Mouse (Mus musculus) embryonic facial prominence, embryonic 13.5 days (tissue): ENCODE results near the gene Ankrd27. TPM values are rescaled to one million over a fixed set of nuclear protein-coding genes. Genes with fewer than 3 reads are reported as not detected.

Experiments used
- ATAC-seq: fragments of 200-750 bp; cut with Nextera tagmentation; 2 replicates; pipeline ENCODE4 v1.8.0; 2017; ENCODE audit warnings: low read depth; ENCODE audit not compliant: insufficient number of reproducible peaks, insufficient read depth, low FRiP score, low TSS enrichment
- H3K27ac ChIP-seq: fragments of 300-500 bp; sonication (generic); 2 replicates; pipeline ENCODE4 v1.5.1; 2015; ENCODE audit warnings: moderate library complexity, mild to moderate bottlenecking, inconsistent platforms
- H3K27me3 ChIP-seq: fragments of 300-500 bp; sonication (generic); 2 replicates; pipeline ENCODE4 v1.6.1; 2015; ENCODE audit warnings: mild to moderate bottlenecking, inconsistent platforms
- H3K36me3 ChIP-seq: fragments of 300-500 bp; sonication (generic); 2 replicates; pipeline ENCODE4 v1.6.1; 2015; ENCODE audit warnings: mild to moderate bottlenecking, inconsistent platforms
- H3K4me1 ChIP-seq: fragments of 300-500 bp; sonication (generic); 2 replicates; pipeline ENCODE4 v1.6.1; 2015; ENCODE audit warnings: inconsistent platforms
- H3K4me2 ChIP-seq: fragments of 300-500 bp; sonication (generic); 2 replicates; pipeline ENCODE4 v1.6.1; 2015; ENCODE audit warnings: moderate library complexity, mild to moderate bottlenecking, inconsistent platforms
- H3K4me3 ChIP-seq: fragments of 300-500 bp; sonication (generic); 2 replicates; pipeline ENCODE4 v1.5.1; 2015; ENCODE audit warnings: mild to moderate bottlenecking, inconsistent platforms
- H3K9ac ChIP-seq: fragments of 300-500 bp; sonication (generic); 2 replicates; pipeline ENCODE4 v1.6.1; 2015; ENCODE audit warnings: mild to moderate bottlenecking, inconsistent platforms
- H3K9me3 ChIP-seq: fragments of 300-500 bp; sonication (generic); 2 replicates; pipeline ENCODE4 v1.6.1; 2016; ENCODE audit warnings: inconsistent platforms
- WGBS: fragments of 180-500 bp; shearing (Covaris S2); methylation state at CpG from one replicate; pipeline ENCODE4 v1.1.7; 2015; ENCODE audit warnings: mixed read lengths; 5-methylcytosine and 5-hydroxymethylcytosine counted together
- polyA plus RNA-seq: library from polyadenylated mRNA; unstranded; fragments of >200 nt; fragmentation: Nextera tagmentation; extraction: Ambion mirVana; gene quantifications from 2 replicates; pipeline ENCODE4 v1.2.1, GENCODE M21; 2015

Gene Ankrd27
- polyA plus RNA-seq, 1 experiment from 2014 or later, result 39.0 TPM

DNA sequence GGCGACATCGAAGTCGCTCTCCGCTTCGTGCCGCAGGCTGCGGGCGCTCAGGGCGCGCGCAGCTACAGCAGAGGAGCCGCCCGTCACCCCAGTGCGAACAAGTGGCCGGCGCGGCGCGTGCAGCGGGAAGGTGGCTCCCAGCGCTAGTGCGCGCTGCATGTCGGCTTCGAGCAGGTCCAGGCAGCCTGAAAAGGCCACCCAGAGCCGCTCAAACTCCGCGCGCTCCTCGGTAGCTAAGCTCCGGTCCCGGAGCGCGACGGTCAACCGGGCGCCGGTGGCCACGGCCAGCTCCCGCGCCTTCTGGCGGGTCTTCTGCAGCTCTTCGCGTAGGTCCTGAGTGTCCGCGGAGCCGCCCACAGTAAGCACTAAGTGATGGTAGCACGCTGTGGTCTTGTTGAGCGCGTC is 1.3 kb upstream of the Ankrd27 start:
- H3K4me1 ChIP-seq, result peaks cover 39% of the 10 kb centered on the region
- no peak overlapping the region for H3K27ac ChIP-seq
- H3K36me3 ChIP-seq, result no peaks in the 10 kb centered on the region
- under 1% methylated on average over 50 of the region's 50 CpGs for WGBS
- H3K9me3 ChIP-seq, result no peaks in the 10 kb centered on the region
- ATAC-seq, result no peak
- H3K4me2 ChIP-seq, result peak overlapping the region; percentile 100
- H3K4me3 ChIP-seq, result peak overlapping the region; percentile 69
- peak overlapping the region; percentile 69 for H3K9ac ChIP-seq
- H3K27me3 ChIP-seq, result peaks cover 40% of the 10 kb centered on the region

- H3K4me2 ChIP-seq, result peak within 1 kb of the TSS; percentile 100
- ATAC-seq, result peak; percentile 52
- peaks cover 40% of the 10 kb centered on the region for H3K27me3 ChIP-seq
- peak within 1 kb of the TSS; percentile 69 for H3K4me3 ChIP-seq
- under 1% methylated on average over 45 of the region's 45 CpGs for WGBS
- peaks cover 44% of the 10 kb centered on the region for H3K4me1 ChIP-seq
- H3K36me3 ChIP-seq, result no peaks in the 10 kb centered on the region
- peak within 1 kb of the TSS; percentile 82 for H3K9ac ChIP-seq
- no peaks in the 10 kb centered on the region for H3K9me3 ChIP-seq
- peak within 1 kb of the TSS; percentile 60 for H3K27ac ChIP-seq
These were observed 621 bp upstream of the Ankrd27 start, which contains the start of gene Rgs9bp for GRCm38 (mm10) chr7:35585191-35586054. TSS of gene Rgs9bp (minus strand) at chr7:35585582.

DNA sequence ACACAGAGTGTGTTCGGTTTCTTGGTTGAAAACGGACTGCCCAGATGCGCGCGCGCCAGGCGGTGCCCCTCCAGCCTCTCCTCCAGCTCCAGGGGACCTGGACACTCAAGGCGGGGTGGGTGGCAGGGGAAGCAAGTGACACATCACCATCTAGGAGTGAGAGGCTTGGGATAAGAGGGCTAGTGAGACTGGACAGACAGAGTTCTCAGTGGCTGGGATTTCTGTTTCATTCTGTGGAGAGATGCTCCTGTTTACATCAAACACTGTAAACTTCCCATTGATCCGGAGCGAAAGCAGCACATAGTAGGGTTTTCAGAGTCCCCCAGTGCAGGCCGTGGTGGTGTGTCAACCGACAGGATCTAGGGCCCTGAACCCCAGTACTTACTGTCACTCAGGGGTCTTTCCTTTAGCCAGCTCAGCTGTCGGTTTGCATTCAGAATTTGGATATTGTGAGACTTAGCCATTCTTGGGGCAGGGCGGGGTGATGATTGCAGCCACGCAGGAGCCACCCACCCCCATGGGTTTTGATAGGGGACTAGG is 932 bp downstream of the Ankrd27 start:
- Histone ChIP-seq H3K36me3 (peaks cover 5% of the 10 kb centered on the region), H3K9ac (peak overlapping the region; percentile 82), H3K27me3 (peaks cover 34% of the 10 kb centered on the region), H3K27ac (no peak overlapping the region), H3K4me2 (peak overlapping the region; percentile 100), H3K9me3 (no peaks in the 10 kb centered on the region), H3K4me3 (peak overlapping the region; percentile 69), H3K4me1 (peaks cover 56% of the 10 kb centered on the region)
- 15% methylated on average over 15 of the region's 15 CpGs for WGBS
- no peak for ATAC-seq

DNA sequence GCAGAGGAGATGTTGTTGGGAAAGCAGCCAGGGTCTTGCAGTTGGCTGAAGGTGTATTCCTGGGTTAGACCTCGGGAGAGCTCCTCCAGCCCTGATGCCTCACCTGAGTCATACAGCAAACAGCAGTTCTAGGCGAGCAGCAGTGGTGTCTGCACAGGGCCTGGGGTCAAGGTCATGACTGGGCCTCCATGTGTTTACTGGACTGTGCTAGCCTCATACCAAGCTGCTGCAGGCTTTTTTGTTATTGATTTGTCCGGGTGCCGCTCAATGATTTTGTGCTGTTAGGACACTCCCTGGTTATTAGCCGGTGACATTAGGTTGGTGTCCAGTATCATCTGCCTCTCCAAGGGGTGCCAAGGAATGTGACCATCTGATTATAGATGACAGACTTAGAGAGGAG is 1.7 kb downstream of the Ankrd27 start:
- WGBS, result 79% methylated on average over 5 of the region's 5 CpGs
- peaks cover 12% of the 10 kb centered on the region for H3K36me3 ChIP-seq
- peaks cover 58% of the 10 kb centered on the region for H3K4me1 ChIP-seq
- ATAC-seq, result no peak
- no peak overlapping the region for H3K4me2 ChIP-seq
- H3K4me3 ChIP-seq, result 0 out of 2 replicates have a peak overlapping the region, but pooled peaks have one; percentile 2
- peaks cover 27% of the 10 kb centered on the region for H3K27me3 ChIP-seq
- no peaks in the 10 kb centered on the region for H3K9me3 ChIP-seq
- no peak overlapping the region for H3K27ac ChIP-seq
- H3K9ac ChIP-seq, result no peak overlapping the region

DNA sequence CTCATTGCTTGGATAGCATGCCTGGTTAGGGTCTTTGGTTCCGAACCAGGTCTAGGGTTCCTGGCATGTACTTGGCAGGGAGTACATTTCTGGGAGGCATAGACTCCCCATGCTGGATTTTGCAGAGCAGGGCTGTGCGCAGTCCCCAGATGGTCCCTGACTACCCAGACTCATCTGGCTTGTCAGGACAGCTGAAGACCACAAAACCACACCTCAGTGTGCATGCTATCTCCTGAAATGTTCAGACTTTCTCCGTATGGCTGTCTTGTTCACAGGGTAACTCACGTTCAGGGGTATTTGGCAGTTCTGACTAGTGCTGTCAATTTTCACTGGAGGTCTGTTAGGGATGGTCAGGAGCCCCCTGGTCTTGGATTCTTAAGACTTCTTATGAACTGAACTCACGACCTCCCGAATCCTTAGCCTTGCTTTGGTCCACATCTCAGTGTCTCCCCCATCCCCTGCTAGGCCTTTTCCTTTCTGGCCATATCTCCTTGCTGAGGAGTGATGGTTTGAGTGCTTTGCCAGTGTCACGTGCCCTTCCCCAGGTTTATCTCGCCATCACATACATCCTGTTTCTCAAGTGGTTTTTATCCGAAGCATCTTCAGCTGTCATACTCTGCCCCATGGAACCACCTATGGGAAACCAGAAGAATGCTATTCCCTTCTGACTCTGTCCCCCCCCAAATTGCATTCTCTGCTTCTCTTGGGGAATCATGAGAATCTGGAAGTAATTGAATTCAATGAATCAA is 2.8 kb downstream of the Ankrd27 start:
- no peak overlapping the region for H3K9ac ChIP-seq
- ATAC-seq, result no peak
- no peaks in the 10 kb centered on the region for H3K9me3 ChIP-seq
- H3K4me2 ChIP-seq, result no peak overlapping the region
- no peak overlapping the region for H3K27ac ChIP-seq
- peaks cover 55% of the 10 kb centered on the region for H3K4me1 ChIP-seq
- H3K36me3 ChIP-seq, result peaks cover 23% of the 10 kb centered on the region
- 79% methylated on average over 9 of the region's 9 CpGs for WGBS
- H3K27me3 ChIP-seq, result peaks cover 15% of the 10 kb centered on the region
- no peak overlapping the region for H3K4me3 ChIP-seq

- H3K9ac ChIP-seq, result no peak overlapping the region
- H3K27ac ChIP-seq, result no peak overlapping the region
- peaks cover 27% of the 10 kb centered on the region for H3K36me3 ChIP-seq
- no peaks in the 10 kb centered on the region for H3K9me3 ChIP-seq
- peaks cover 50% of the 10 kb centered on the region for H3K4me1 ChIP-seq
- 74% methylated on average over 7 of the region's 7 CpGs for WGBS
- H3K4me2 ChIP-seq, result no peak overlapping the region; the same call in 1 of the 2 replicates
- H3K27me3 ChIP-seq, result peaks cover 9% of the 10 kb centered on the region
- ATAC-seq, result no peak
- H3K4me3 ChIP-seq, result no peak overlapping the region
These were observed 3.4 kb downstream of the Ankrd27 start for GRCm38 (mm10) chr7:35589485-35589884.

- H3K4me2 ChIP-seq, result peak overlapping the region; percentile 33
- H3K9me3 ChIP-seq, result no peaks in the 10 kb centered on the region
- H3K36me3 ChIP-seq, result peaks cover 37% of the 10 kb centered on the region
- peaks cover 49% of the 10 kb centered on the region for H3K4me1 ChIP-seq
- no peak for ATAC-seq
- 0 out of 2 replicates have a peak overlapping the region, but pooled peaks have one; percentile 3 for H3K4me3 ChIP-seq
- H3K27ac ChIP-seq, result peak overlapping the region; percentile 94
- H3K27me3 ChIP-seq, result no peaks in the 10 kb centered on the region
- H3K9ac ChIP-seq, result 0 out of 2 replicates have a peak overlapping the region, but pooled peaks have one; percentile 16
- WGBS, result 37% methylated on average over 10 of the region's 10 CpGs
These were observed 4.7 kb downstream of the Ankrd27 start for GRCm38 (mm10) chr7:35590731-35591191.

DNA sequence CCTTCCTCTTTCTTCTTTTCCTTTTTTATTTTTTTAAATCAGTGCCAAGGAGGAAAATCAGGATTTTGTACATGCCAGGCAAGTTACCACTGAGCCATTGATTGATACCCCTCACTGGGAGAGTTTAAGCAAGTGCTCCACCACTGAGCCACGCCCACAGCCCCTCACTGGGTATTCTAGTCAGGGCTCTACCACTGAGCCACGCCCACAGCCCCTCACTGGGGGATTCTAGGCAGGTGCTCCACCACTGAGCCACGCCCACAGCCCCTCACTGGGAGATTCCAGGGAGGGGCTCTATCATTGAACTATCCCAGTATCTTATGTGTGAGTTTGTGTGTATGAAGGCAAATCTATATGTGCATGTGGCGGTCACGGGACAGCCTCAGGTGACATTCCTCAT is 8.3 kb downstream of the Ankrd27 start:
- 90% methylated on average over 5 of the region's 5 CpGs for WGBS
- no peaks in the 10 kb centered on the region for H3K9me3 ChIP-seq
- H3K27ac ChIP-seq, result no peak overlapping the region
- H3K4me2 ChIP-seq, result no peak overlapping the region
- no peak overlapping the region for H3K9ac ChIP-seq
- peaks cover 57% of the 10 kb centered on the region for H3K36me3 ChIP-seq
- no peaks in the 10 kb centered on the region for H3K27me3 ChIP-seq
- no peak for ATAC-seq
- peaks cover 24% of the 10 kb centered on the region for H3K4me1 ChIP-seq
- no peak overlapping the region for H3K4me3 ChIP-seq

DNA sequence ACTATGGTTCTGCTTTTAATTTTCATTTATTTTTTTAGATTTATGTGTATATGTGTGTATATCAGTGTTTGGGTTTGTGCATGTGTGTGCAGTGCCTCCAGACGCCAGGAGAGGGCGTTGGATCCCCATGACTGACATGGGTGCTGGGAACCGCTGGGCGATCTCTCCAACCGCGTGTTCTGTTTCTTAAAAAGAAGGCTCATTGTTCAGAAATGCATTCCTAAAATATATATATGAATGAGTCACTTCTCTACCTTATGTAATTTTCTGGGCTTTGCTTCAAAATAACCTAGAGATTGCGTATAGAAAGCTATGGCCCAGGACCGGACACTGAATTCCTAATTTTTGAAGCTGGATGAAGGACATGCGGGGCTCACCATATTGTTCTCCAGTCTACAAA is 13.4 kb downstream of the Ankrd27 start:
- no peak overlapping the region for H3K27ac ChIP-seq
- H3K4me3 ChIP-seq, result no peak overlapping the region
- H3K4me1 ChIP-seq, result no peaks in the 10 kb centered on the region
- no peak overlapping the region for H3K4me2 ChIP-seq
- no peak for ATAC-seq
- no peak overlapping the region for H3K9ac ChIP-seq
- peaks cover 71% of the 10 kb centered on the region for H3K36me3 ChIP-seq
- H3K27me3 ChIP-seq, result no peaks in the 10 kb centered on the region
- WGBS, result 90% methylated on average over 9 of the region's 9 CpGs
- no peaks in the 10 kb centered on the region for H3K9me3 ChIP-seq

DNA sequence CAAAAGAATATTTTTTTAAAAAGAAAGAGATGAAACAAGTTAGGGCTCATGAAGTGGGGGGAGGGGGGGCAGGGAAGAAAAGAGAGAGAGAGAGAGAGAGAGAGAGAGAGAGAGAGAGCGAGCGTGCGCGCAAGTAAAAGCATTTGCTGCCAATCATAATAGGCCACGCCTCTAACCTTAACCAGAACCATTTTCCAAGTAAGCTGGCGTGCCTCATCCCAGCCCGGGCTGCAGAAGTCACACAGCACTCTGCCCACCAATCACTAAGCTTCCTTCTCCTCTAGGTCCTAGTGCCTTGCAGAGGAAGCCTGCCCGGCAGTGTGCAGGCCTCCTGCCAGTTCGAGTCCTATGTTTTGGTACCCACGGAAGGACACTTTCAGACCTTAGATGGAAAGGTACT is 14.0 kb downstream of the Ankrd27 start:
- WGBS, result 71% methylated on average over 10 of the region's 10 CpGs

DNA sequence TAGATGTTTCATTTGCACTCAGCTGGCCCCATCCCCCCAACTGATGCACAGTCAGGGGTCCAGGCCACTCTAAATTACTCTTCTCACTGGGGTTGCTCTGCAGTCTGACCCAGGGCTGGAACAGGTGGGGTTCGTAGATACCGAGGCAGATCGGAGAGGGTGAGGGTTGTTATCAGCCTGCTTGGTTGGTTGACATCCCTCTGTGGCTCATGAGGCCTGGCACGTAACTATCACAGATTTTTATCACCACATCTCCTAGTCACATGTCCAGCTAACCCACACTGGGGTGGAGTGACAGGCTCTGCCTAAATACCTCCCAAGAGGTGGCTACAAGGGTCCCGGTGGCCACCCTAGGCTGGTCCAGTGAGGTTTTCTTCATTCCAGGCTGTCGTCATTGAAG is 15.1 kb downstream of the Ankrd27 start:
- no peak overlapping the region for H3K27ac ChIP-seq
- H3K9ac ChIP-seq, result no peak overlapping the region
- no peaks in the 10 kb centered on the region for H3K27me3 ChIP-seq
- no peaks in the 10 kb centered on the region for H3K4me1 ChIP-seq
- H3K9me3 ChIP-seq, result no peaks in the 10 kb centered on the region
- no peak overlapping the region for H3K4me3 ChIP-seq
- ATAC-seq, result 0 out of 2 replicates have a peak, but pooled peaks have one; percentile 35
- no peak overlapping the region for H3K4me2 ChIP-seq
- H3K36me3 ChIP-seq, result peaks cover 62% of the 10 kb centered on the region
- WGBS, result 95% methylated on average over 6 of the region's 6 CpGs

More for the DNA sequence above, 14.0 kb downstream of the Ankrd27 start:
- H3K9me3 ChIP-seq, result no peaks in the 10 kb centered on the region
- H3K36me3 ChIP-seq, result peaks cover 67% of the 10 kb centered on the region
- no peaks in the 10 kb centered on the region for H3K27me3 ChIP-seq
- H3K4me1 ChIP-seq, result no peaks in the 10 kb centered on the region
- no peak overlapping the region for H3K9ac ChIP-seq
- no peak for ATAC-seq
- H3K4me3 ChIP-seq, result no peak overlapping the region
- no peak overlapping the region for H3K27ac ChIP-seq
- no peak overlapping the region for H3K4me2 ChIP-seq
